Mouse (Mus musculus) forebrain, embryonic 16.5 days (tissue): Measurements from ENCODE around the gene Fbh1. TPM values are rescaled to one million over a fixed set of nuclear protein-coding genes. Genes with fewer than 3 reads are reported as not detected.

Experiments
- polyA plus RNA-seq: library from polyadenylated mRNA; unstranded; fragments of >200 nt; fragmentation: Nextera tagmentation; extraction: Ambion mirVana; gene quantifications from 2 replicates; pipeline ENCODE4 v1.2.1, GENCODE M21; 2015

Gene Fbh1
- polyA plus RNA-seq, 1 experiment from 2014 or later, result 125 TPM

Other genes starting within 250 kb of the Fbh1 start
- gene Pfkfb3, start 223.5 kb downstream of the Fbh1 start, polyA plus RNA-seq, result 41.1 and 43.8 TPM in 2 replicates
- gene Rbm17, start 173.4 kb downstream of the Fbh1 start, polyA plus RNA-seq, result 146 and 149 TPM in 2 replicates
- gene Gm17490, start 151.3 kb downstream of the Fbh1 start, polyA plus RNA-seq, result not detected in 2 replicates
- not detected in 2 replicates for gene Il2ra, start 134.8 kb downstream of the Fbh1 start, polyA plus RNA-seq
- gene Il15ra, start 72.3 kb downstream of the Fbh1 start, polyA plus RNA-seq, result 0.39 and 0.80 TPM in 2 replicates
- 43.5 and 55.0 TPM in 2 replicates for gene Ankrd16, start 294 bp upstream of the Fbh1 start, polyA plus RNA-seq